ENCODE assay signal across 27 mouse cellular contexts in genomic region chr16:45332591-45332990, GRCm38 (mm10).
DNase-seq lines count a peak whose midpoint lies in the region; ATAC-seq and TF ChIP-seq lines count a peak whose summit lies in the region.
"Had no signal": no experiment of that assay in that cellular context is flagged by ENCODE, and none has a peak within 500 bp of the region (broad histone marks: within the 10 kb centered on the region; RNA-seq: fewer than 3 reads in every experiment).

No protein-coding gene starts in this region.

- H3K4me3 ChIP-seq in gastrocnemius, adult 2 months = no peak overlapping the region
- no peak overlapping the region for H3K4me3 ChIP-seq in liver, embryonic 11.5 days (ENCODE audit: low read depth, low read length)
- H3K4me3 ChIP-seq: embryonic facial prominence, embryonic 15.5 days; erythroblast, embryonic 14.5 days; forebrain, embryonic 10.5 days; heart, embryonic 15.5 days; hindbrain, embryonic 10.5 days had no signal

- 78% methylated on average over 8 of the region's 8 CpGs for WGBS in liver, embryonic 11.5 days

- ATAC-seq in activated CD4-positive, CD25-positive, alpha-beta regulatory T cell, adult 4 months = peak; percentile 22
- no peak for ATAC-seq in liver, embryonic 11.5 days (replicated peaks; ENCODE audit: low FRiP score)
- ATAC-seq: forebrain, embryonic 14.5 days; intestine, embryonic 16.5 days; Patski had no signal

- no peaks in the 10 kb centered on the region for H3K9me3 ChIP-seq in liver, embryonic 11.5 days (ENCODE audit: control insufficient read depth, low read length)
- H3K9me3 ChIP-seq: embryonic facial prominence, embryonic 15.5 days; forebrain, embryonic 10.5 days; heart, embryonic 15.5 days; hindbrain, embryonic 10.5 days had no signal

- H3K9ac ChIP-seq in liver, embryonic 11.5 days (ENCODE audit: low read depth, low read length) = no peak overlapping the region
- H3K9ac ChIP-seq: embryonic facial prominence, embryonic 15.5 days; heart, embryonic 15.5 days; hindbrain, embryonic 14.5 days had no signal

- intact Hi-C loops in gastrocnemius, adult 2 months (cut with DNase I) = loop anchor here (5.0 kb wide), 2 partner anchors 45 to 75 kb away; partner anchors contain the start of gene Cd200
- intact Hi-C loops in gastrocnemius, postnatal 14 days (cut with DNase I; ENCODE audit: low total_unique reads) = no loop called here
- intact Hi-C loops in left cerebral cortex, postnatal 25 days (cut with DNase I) = loop anchor here (10.0 kb wide), 1 partner anchor 272 kb away; no protein-coding TSS in a partner anchor

- H3K4me2 ChIP-seq in liver, embryonic 11.5 days = no peak overlapping the region
- H3K4me2 ChIP-seq: embryonic facial prominence, embryonic 15.5 days; heart, embryonic 11.5 days; heart, embryonic 15.5 days; hindbrain, embryonic 14.5 days had no signal

- H3K36me3 ChIP-seq in liver, embryonic 11.5 days (ENCODE audit: control insufficient read depth, insufficient read depth, low read length) = no peaks in the 10 kb centered on the region
- H3K36me3 ChIP-seq: embryonic facial prominence, embryonic 15.5 days; forebrain, embryonic 10.5 days; heart, embryonic 15.5 days; hindbrain, embryonic 10.5 days had no signal

- DNase-seq in gastrocnemius, adult 2 months = no peak
- no peak for DNase-seq in gastrocnemius, postnatal 14 days
- peak; percentile 15 to 51 for DNase-seq in left cerebral cortex, postnatal 25 days (ENCODE audit: low spot score in 2 of 2)
- DNase-seq in left cerebral cortex, adult 8-10 months (ENCODE audit: low spot score in 2 of 2) = no peak
- DNase-seq in 3T3-L1 (ENCODE audit: low read depth, low spot score) = peak; percentile 40
- no peak for DNase-seq in thymus, postnatal 4 days
- no peak for DNase-seq in liver, embryonic 11.5 days (ENCODE audit: low spot score)
- DNase-seq: adrenal gland, adult 8-10 months; adrenal gland, postnatal 36 days; cerebellum, adult 11 months; cerebellum, adult 8-10 months; cerebellum, postnatal 14 days; embryo, embryonic 11 days; gastrocnemius, postnatal 25 days; heart, postnatal 14 days had no signal

- no peaks in the 10 kb centered on the region for H3K27me3 ChIP-seq in liver, embryonic 11.5 days (replicated peaks; ENCODE audit: control insufficient read depth, insufficient read depth, low read length)
- H3K27me3 ChIP-seq: CH12.LX; embryonic facial prominence, embryonic 15.5 days; heart, embryonic 15.5 days; Patski had no signal

- TF ChIP-seq CTCF in gastrocnemius, adult 2 months (IDR thresholded peaks at IDR 0.05) = no peak

- H3K4me1 ChIP-seq in liver, embryonic 11.5 days (replicated peaks; ENCODE audit: control insufficient read depth, insufficient read depth, low read length) = no peaks in the 10 kb centered on the region
- H3K4me1 ChIP-seq: forebrain, embryonic 10.5 days; hindbrain, embryonic 10.5 days had no signal

- peak overlapping the region; percentile 73; the same call in 1 of the 2 replicates for H3K27ac ChIP-seq in gastrocnemius, adult 2 months
- H3K27ac ChIP-seq in liver, embryonic 11.5 days (ENCODE audit: low read depth, low read length) = no peak overlapping the region
- H3K27ac ChIP-seq: embryonic facial prominence, embryonic 15.5 days; forebrain, embryonic 10.5 days; heart, embryonic 15.5 days; hindbrain, embryonic 10.5 days; hindbrain, embryonic 14.5 days had no signal

Comparison
In these comparisons a context has a peak if more than half of its experiments do, and no peak if none do; other contexts are left out.
1. DNase-seq: peak in left cerebral cortex, postnatal 25 days (2 of 2) and 3T3-L1 (single experiment); none in gastrocnemius, adult 2 months (single experiment), gastrocnemius, postnatal 14 days (single experiment), left cerebral cortex, adult 8-10 months (0 of 2), thymus, postnatal 4 days (single experiment) and liver, embryonic 11.5 days (single experiment).